Mouse (Mus musculus) adrenal gland, adult 18-20 months (tissue): ENCODE data around the gene BC048507. TPM values are rescaled to one million over a fixed set of nuclear protein-coding genes. Genes with fewer than 3 reads are reported as not detected.

Source experiments
- total RNA-seq, 2 experiments: library from RNA; stranded (reverse); gene quantifications; 1 replicate in 1 of 2; 2 replicates in 1 of 2; pipeline ENCODE4 v1.2.3; 2021

BC048507 gene
- total RNA-seq, 2 experiments from 2014 or later, result not detected

Other genes with a start within 250 kb of the BC048507 start
- not detected for gene Gm49345, start 225.6 kb upstream of the BC048507 start, total RNA-seq
- gene Zfp729a, start 225.5 kb upstream of the BC048507 start, total RNA-seq, result 1 to 10 TPM; 5.2 to 7.4 TPM
- 1 to 10 TPM; 7.9 to 8.1 TPM for gene Zfp738, start 176.3 kb upstream of the BC048507 start, total RNA-seq
- 10 to 100 TPM; 12.2 to 12.7 TPM for gene Zfp65, start 134.2 kb upstream of the BC048507 start, total RNA-seq
- 1 to 10 TPM; 4.0 to 5.3 TPM for gene Zfp85, start 108.1 kb upstream of the BC048507 start, total RNA-seq
- 1 to 10 TPM; 1.8 to 2.5 TPM for gene Zfp493, start 83.6 kb upstream of the BC048507 start, total RNA-seq
- 1 to 10 TPM; 3.5 to 4.2 TPM for gene Zfp273, start 49.6 kb upstream of the BC048507 start, total RNA-seq
- 1 to 10 TPM; 2.0 to 2.8 TPM for gene Gm10037, start 32.2 kb upstream of the BC048507 start, total RNA-seq